Mouse (Mus musculus) limb, embryonic 15.5 days (tissue): ENCODE data around the gene Tspan11. TPM values are rescaled to one million over a fixed set of nuclear protein-coding genes. Genes with fewer than 3 reads are reported as not detected.

Source experiments
- ATAC-seq: fragments of 200-750 bp; cut with Nextera tagmentation; 2 replicates; pipeline ENCODE4 v1.8.0; 2017; ENCODE audit warnings: low read depth, moderate TSS enrichment; ENCODE audit not compliant: insufficient number of reproducible peaks, low FRiP score, low TSS enrichment
- H3K27ac ChIP-seq: fragments of 300-500 bp; sonication (generic); 2 replicates; pipeline ENCODE4 v1.5.1; 2015; ENCODE audit warnings: moderate library complexity, mild to moderate bottlenecking, inconsistent platforms
- H3K27me3 ChIP-seq: fragments of 300-500 bp; sonication (generic); 2 replicates; pipeline ENCODE4 v1.6.1; 2015; ENCODE audit warnings: inconsistent platforms
- H3K36me3 ChIP-seq: fragments of 300-500 bp; sonication (generic); 2 replicates; pipeline ENCODE4 v1.6.1; 2015; ENCODE audit warnings: inconsistent platforms
- H3K4me1 ChIP-seq: fragments of 300-500 bp; sonication (generic); 2 replicates; pipeline ENCODE4 v1.6.1; 2015; ENCODE audit warnings: inconsistent platforms
- H3K4me2 ChIP-seq: fragments of 300-500 bp; sonication (generic); 2 replicates; pipeline ENCODE4 v1.6.1; 2015; ENCODE audit warnings: mild to moderate bottlenecking, inconsistent platforms
- H3K4me3 ChIP-seq: fragments of 300-500 bp; sonication (generic); 2 replicates; pipeline ENCODE4 v1.5.1; 2015; ENCODE audit warnings: mild to moderate bottlenecking, inconsistent platforms
- H3K9ac ChIP-seq: fragments of 300-500 bp; sonication (generic); 2 replicates; pipeline ENCODE4 v1.6.1; 2015; ENCODE audit warnings: inconsistent platforms
- H3K9me3 ChIP-seq: fragments of 300-500 bp; sonication (generic); 2 replicates; pipeline ENCODE4 v1.6.1; 2016; ENCODE audit warnings: inconsistent platforms
- WGBS: fragments of 180-500 bp; shearing (Covaris S2); methylation state at CpG from one replicate; pipeline ENCODE4 v1.1.7; 2015; 5-methylcytosine and 5-hydroxymethylcytosine counted together
- polyA plus RNA-seq: library from polyadenylated mRNA; unstranded; fragments of >200 nt; fragmentation: Nextera tagmentation; extraction: Ambion mirVana; gene quantifications from 2 replicates; pipeline ENCODE4 v1.2.1, GENCODE M21; 2015

Tspan11 gene
- polyA plus RNA-seq, 1 experiment from 2014 or later: 25.3 TPM

DNA sequence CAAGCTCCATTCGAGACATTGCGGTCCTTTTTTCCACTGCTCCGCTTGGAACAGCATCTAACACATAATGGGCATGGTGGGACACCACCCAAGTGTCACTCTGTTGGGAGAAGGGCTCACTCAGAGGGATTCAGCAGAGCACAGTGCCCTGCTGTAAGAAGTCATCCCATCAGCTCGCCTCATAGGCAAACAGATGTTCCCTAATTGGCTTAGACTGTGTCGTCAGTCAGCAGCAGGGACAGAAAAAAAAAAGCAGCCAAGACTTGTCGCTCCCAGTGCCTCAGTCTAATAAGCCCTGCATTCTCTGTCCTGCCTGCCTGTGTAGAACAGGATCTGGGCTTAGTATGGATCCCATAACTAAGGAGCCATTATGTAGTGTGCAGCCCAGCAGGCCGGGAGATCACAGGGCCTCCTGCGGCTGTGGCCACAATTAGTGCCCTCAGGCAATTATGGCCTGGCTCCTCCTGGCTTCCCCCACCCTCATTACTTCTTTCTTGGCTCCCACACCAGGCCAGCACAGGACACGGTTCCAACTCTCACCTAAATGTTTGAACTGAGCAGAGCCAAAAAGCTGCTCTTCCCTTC is 31.6 kb upstream of the Tspan11 start:
- Histone ChIP-seq H3K27me3 (no peaks in the 10 kb centered on the region), H3K9ac (no peak overlapping the region), H3K4me1 (peaks cover 38% of the 10 kb centered on the region), H3K27ac (peak overlapping the region; percentile 69), H3K36me3 (no peaks in the 10 kb centered on the region), H3K9me3 (no peaks in the 10 kb centered on the region), H3K4me2 (no peak overlapping the region), H3K4me3 (no peak overlapping the region)
- 32% methylated on average over 9 of the region's 9 CpGs for WGBS
- ATAC-seq: peak; percentile 73

DNA sequence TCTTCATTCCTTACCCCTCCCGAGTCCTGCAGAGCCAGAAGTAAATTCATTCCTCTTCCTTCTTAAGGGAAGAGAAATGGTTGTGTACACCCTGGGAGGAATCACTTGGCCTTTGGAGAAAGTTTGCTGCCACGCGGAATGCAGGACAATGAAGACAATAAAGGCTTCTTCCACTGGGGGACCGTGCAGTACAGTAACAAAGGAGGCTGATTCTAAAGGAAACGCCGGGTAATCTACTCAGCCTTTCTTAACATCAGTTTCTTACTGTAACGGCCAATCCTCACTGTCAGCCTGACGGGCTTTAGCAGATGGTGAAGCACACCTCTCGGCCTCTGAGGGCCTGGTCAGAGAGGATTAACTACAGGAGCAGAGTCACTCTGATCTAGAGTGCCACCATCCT is 25.4 kb upstream of the Tspan11 start:
- no peak overlapping the region for H3K27ac ChIP-seq

DNA sequence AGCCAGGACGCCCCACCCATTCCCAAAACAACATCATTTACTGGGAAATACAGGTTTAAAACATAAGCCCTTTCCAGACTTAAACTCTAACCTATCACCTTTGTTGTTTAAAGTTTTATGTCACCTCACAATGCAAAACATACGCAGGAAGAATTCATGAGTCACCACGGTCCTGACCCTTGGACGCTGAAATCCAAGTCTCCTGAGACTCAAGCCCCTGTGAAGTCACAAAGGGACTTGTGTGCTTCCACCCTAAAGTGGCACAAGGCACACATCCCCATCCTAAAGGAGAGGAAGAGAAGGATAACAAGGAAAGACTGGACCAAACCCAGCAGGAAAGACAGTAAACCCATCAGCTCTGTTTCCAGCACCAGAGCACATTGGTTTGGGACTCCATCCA is 22.0 kb upstream of the Tspan11 start:
- Histone ChIP-seq H3K9me3 (no peaks in the 10 kb centered on the region), H3K4me2 (no peak overlapping the region), H3K27ac (no peak overlapping the region), H3K27me3 (no peaks in the 10 kb centered on the region), H3K4me1 (peaks cover 18% of the 10 kb centered on the region), H3K36me3 (no peaks in the 10 kb centered on the region), H3K4me3 (no peak overlapping the region), H3K9ac (no peak overlapping the region)
- no peak for ATAC-seq
- WGBS: 48% methylated on average over 4 of the region's 4 CpGs

More for the DNA sequence above, 25.4 kb upstream of the Tspan11 start:
- H3K4me3 ChIP-seq: no peak overlapping the region
- H3K36me3 ChIP-seq: no peaks in the 10 kb centered on the region
- H3K4me2 ChIP-seq: no peak overlapping the region
- H3K9ac ChIP-seq: no peak overlapping the region
- WGBS: 80% methylated on average over 9 of the region's 9 CpGs
- ATAC-seq: no peak
- H3K9me3 ChIP-seq: no peaks in the 10 kb centered on the region
- H3K4me1 ChIP-seq: 0 out of 2 replicates have a peak, but pooled peaks cover 2% of the 10 kb centered on the region
- H3K27me3 ChIP-seq: no peaks in the 10 kb centered on the region

DNA sequence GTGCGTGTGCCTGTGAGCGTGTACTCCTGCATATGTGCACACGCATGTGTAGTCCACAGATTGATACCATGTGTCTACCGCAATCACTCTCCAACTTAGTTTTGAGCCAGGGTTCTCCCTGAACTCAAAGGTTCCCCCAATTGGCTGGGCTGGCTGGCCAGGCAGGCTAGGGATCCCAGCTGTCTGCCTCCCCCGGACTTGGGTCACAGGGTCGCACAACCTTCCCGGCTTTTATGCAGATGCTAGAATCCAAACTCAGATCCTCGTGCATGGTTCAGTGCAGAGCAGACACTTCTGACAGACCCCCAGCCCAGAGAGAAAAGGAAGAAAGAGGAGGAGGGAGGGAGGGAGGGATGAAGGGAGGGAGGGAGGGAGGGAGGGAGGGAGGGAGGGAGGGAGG is 18.8 kb upstream of the Tspan11 start:
- WGBS: 52% methylated on average over 8 of the region's 8 CpGs
- no peak for ATAC-seq
- Histone ChIP-seq H3K4me3 (no peak overlapping the region), H3K4me1 (peaks cover 37% of the 10 kb centered on the region), H3K27me3 (no peaks in the 10 kb centered on the region), H3K9ac (no peak overlapping the region), H3K36me3 (no peaks in the 10 kb centered on the region), H3K9me3 (no peaks in the 10 kb centered on the region), H3K27ac (no peak overlapping the region), H3K4me2 (no peak overlapping the region)

GRCm38 (mm10) chr6:127869121-127869520 is 18.3 kb upstream of the Tspan11 start:
- H3K27ac ChIP-seq: peak overlapping the region; percentile 92

GRCm38 (mm10) chr6:127870345-127871324 is 16.8 kb upstream of the Tspan11 start:
- no peaks in the 10 kb centered on the region for H3K9me3 ChIP-seq
- peak overlapping the region; percentile 92 for H3K27ac ChIP-seq
- H3K27me3 ChIP-seq: no peaks in the 10 kb centered on the region
- H3K36me3 ChIP-seq: no peaks in the 10 kb centered on the region
- ATAC-seq: peak; percentile 86
- H3K4me3 ChIP-seq: no peak overlapping the region
- H3K9ac ChIP-seq: no peak overlapping the region
- peak overlapping the region; percentile 19; the same call in 1 of the 2 replicates for H3K4me2 ChIP-seq
- 39% methylated on average over 12 of the region's 12 CpGs for WGBS
- H3K4me1 ChIP-seq: peaks cover 40% of the 10 kb centered on the region

More at GRCm38 (mm10) chr6:127869121-127869520, 18.3 kb upstream of the Tspan11 start:
- 65% methylated on average over 7 of the region's 7 CpGs for WGBS
- Histone ChIP-seq H3K4me1 (peaks cover 37% of the 10 kb centered on the region), H3K36me3 (no peaks in the 10 kb centered on the region), H3K4me3 (no peak overlapping the region), H3K9me3 (no peaks in the 10 kb centered on the region), H3K27me3 (no peaks in the 10 kb centered on the region), H3K9ac (no peak overlapping the region), H3K4me2 (no peak overlapping the region)
- no peak for ATAC-seq

GRCm38 (mm10) chr6:127871436-127871835 is 16.0 kb upstream of the Tspan11 start:
- ATAC-seq: no peak
- peak overlapping the region; percentile 92 for H3K27ac ChIP-seq
- H3K4me3 ChIP-seq: no peak overlapping the region
- no peak overlapping the region for H3K9ac ChIP-seq
- 79% methylated on average over 6 of the region's 6 CpGs for WGBS
- H3K9me3 ChIP-seq: no peaks in the 10 kb centered on the region
- H3K27me3 ChIP-seq: no peaks in the 10 kb centered on the region
- H3K4me2 ChIP-seq: no peak overlapping the region
- peaks cover 48% of the 10 kb centered on the region for H3K4me1 ChIP-seq
- H3K36me3 ChIP-seq: no peaks in the 10 kb centered on the region

GRCm38 (mm10) chr6:127872581-127872980 is 14.8 kb upstream of the Tspan11 start:
- H3K27ac ChIP-seq: peak overlapping the region; percentile 18; the same call in 1 of the 2 replicates
- WGBS: 75% methylated on average over 8 of the region's 8 CpGs
- no peak for ATAC-seq
- no peaks in the 10 kb centered on the region for H3K9me3 ChIP-seq
- H3K4me1 ChIP-seq: peaks cover 59% of the 10 kb centered on the region
- H3K4me3 ChIP-seq: no peak overlapping the region
- no peaks in the 10 kb centered on the region for H3K27me3 ChIP-seq
- no peak overlapping the region for H3K4me2 ChIP-seq
- no peaks in the 10 kb centered on the region for H3K36me3 ChIP-seq
- H3K9ac ChIP-seq: no peak overlapping the region

GRCm38 (mm10) chr6:127875883-127876282 is 11.5 kb upstream of the Tspan11 start:
- Histone ChIP-seq H3K27ac (peak overlapping the region; percentile 77), H3K4me1 (peaks cover 45% of the 10 kb centered on the region), H3K4me2 (peak overlapping the region; percentile 19; the same call in 1 of the 2 replicates), H3K9me3 (no peaks in the 10 kb centered on the region), H3K27me3 (no peaks in the 10 kb centered on the region), H3K4me3 (no peak overlapping the region), H3K9ac (0 out of 2 replicates have a peak overlapping the region, but pooled peaks have one; percentile 4), H3K36me3 (no peaks in the 10 kb centered on the region)
- 0 out of 2 replicates have a peak, but pooled peaks have one; percentile 30 for ATAC-seq
- 29% methylated on average over 11 of the region's 11 CpGs for WGBS

GRCm38 (mm10) chr6:127876436-127876835 is 11.0 kb upstream of the Tspan11 start:
- no peaks in the 10 kb centered on the region for H3K9me3 ChIP-seq
- no peak overlapping the region for H3K4me3 ChIP-seq
- H3K9ac ChIP-seq: no peak overlapping the region
- no peaks in the 10 kb centered on the region for H3K36me3 ChIP-seq
- H3K27me3 ChIP-seq: no peaks in the 10 kb centered on the region
- peak overlapping the region; percentile 77 for H3K27ac ChIP-seq
- H3K4me1 ChIP-seq: peaks cover 40% of the 10 kb centered on the region
- 63% methylated on average over 9 of the region's 9 CpGs for WGBS
- ATAC-seq: no peak
- peak overlapping the region; percentile 19 for H3K4me2 ChIP-seq

- no peaks in the 10 kb centered on the region for H3K27me3 ChIP-seq
- H3K27ac ChIP-seq: peak overlapping the region; percentile 77
- H3K4me1 ChIP-seq: peaks cover 36% of the 10 kb centered on the region
- no peak overlapping the region for H3K9ac ChIP-seq
- 41% methylated on average over 12 of the region's 12 CpGs for WGBS
- no peaks in the 10 kb centered on the region for H3K9me3 ChIP-seq
- H3K4me2 ChIP-seq: no peak overlapping the region
- no peak overlapping the region for H3K4me3 ChIP-seq
- no peaks in the 10 kb centered on the region for H3K36me3 ChIP-seq
- peak; percentile 66; the same call in 1 of the 2 replicates for ATAC-seq
These were observed 10.4 kb upstream of the Tspan11 start for GRCm38 (mm10) chr6:127877026-127877425.

- peaks cover 31% of the 10 kb centered on the region for H3K4me1 ChIP-seq
- H3K27ac ChIP-seq: no peak overlapping the region
- 88% methylated on average over 6 of the region's 6 CpGs for WGBS
- ATAC-seq: no peak
- H3K36me3 ChIP-seq: no peaks in the 10 kb centered on the region
- H3K9ac ChIP-seq: no peak overlapping the region
- no peak overlapping the region for H3K4me2 ChIP-seq
- H3K27me3 ChIP-seq: no peaks in the 10 kb centered on the region
- H3K4me3 ChIP-seq: no peak overlapping the region
- no peaks in the 10 kb centered on the region for H3K9me3 ChIP-seq
These were observed 7.9 kb upstream of the Tspan11 start for GRCm38 (mm10) chr6:127879472-127879871.
